Mouse (Mus musculus): ENCODE measurements around the gene Kif6.

Gene Kif6

DNA sequence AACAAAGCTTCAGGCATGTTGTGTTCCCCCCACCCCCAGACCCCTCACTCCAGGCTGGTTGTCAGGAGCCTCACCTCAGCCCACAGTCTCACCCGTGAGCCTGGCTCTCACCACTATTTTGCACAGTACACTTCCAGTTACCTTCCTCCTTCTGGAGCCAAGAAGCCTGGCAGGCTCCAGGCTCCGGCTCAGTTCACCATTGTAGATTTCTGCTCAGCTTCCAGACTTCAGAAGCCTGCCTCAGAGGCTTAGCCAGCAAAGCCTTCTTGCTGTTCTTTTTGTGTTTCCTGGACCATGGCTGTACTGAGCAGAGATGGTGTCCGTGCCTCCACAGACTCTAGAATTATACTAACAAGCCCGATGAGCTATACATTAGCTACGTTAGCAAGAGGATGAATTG lies 248.7 kb downstream of the Kif6 start:
- no peak for DNase-seq

DNA sequence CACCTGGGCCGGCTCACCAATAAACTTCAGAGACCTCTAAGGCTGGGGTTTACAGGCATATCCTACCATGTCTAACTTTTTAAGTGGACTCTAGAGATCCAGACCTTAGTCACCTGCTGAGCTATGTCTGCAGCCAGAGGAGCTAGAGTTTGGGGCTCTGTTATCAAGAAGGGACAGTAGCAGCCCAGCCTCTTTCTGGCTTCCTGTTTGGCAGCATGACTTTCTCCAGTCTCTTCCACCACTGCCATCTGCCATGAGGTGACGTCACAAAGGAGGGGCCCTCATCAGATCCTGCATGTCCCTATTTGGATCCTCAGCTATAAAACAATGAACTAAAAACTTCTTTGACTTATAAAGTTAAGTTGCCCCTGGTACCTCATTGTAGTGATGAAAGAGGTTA lies 250.7 kb downstream of the Kif6 start:
- DNase-seq: no peak

DNA sequence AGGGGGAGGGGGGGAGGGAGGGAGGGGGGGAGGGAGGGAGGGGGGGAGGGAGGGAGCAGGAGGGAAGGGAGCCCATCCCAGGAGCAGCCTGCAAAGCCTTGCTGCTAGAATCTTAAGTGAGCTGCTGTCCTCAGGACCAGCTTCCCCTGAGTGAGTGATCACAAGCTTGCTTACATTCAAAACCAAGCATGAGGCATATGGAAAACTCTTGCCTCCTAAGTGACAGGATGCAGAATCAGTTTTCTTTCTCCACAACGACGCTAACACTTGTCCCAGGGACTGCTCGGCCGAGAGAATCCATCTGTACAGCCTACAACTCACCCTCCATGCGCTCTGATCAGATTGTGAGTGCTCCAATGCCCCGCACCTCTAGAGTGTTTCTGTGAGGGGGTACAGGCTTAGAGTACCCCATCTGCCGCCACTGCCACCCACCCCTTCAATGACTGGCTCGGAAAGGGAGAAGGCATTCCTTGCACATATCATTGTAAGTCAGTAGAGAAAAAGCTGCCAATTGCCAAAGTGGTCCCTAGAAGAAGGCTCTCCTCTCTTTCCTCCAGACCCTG lies 251.8 kb downstream of the Kif6 start:
- DNase-seq: no peak

DNA sequence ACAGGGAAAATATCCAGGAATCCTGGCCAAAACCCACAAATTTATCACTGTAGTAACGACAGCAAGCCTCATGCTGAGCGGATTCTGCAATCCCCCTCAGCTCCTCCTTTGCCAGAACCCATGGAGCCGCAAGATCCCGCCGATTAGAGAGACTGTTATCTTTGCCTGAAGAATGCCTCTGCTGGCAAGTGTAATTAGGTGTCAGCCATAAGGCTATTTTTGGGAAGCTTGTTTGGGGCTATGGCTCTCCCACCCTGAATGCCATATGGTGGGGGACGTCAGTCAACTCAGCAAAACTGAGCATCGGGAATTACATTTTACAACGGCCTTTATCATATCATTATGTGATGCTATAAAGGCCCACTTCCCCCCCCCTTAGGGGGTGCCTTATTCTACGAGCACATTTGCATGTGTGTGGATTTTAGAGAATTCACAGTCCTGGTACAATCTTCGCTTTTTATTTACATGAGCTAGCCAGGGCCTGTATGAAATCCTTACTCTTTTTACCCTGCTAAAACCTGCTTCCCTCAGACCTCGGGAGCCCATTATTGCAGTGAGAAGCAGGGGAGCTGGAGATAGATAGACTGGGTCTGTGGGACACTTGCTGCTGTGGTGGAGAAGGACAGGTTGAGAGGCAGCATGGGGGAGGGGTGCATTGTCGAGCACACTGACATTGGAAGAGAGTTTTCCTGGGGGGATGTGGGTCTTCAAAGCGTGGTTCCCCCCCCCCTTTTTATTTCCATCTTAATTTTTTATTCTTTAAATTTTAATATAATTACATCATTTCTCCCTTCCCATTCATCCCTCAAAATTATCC lies 252.6 kb downstream of the Kif6 start:
- no peak for DNase-seq

DNA sequence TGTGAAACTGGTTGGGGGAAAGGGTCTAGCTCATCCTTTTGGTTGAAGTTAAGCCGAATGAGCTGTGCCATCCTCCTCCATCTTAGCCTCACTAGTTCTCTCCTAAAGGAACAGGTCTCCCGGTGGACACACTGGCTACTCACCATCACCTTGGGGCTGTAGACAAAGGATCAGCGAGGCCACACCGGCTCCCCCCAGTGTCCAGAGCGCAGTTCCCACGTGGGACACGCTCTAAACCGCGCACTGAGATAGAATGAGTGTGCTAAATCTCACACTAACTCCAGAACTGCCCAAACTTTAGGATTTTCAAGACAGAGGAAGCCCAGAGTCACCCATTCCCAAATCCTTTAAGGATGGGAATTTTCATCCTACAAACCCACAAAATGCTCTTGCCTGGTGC lies 254.3 kb downstream of the Kif6 start:
- no peak for DNase-seq

DNA sequence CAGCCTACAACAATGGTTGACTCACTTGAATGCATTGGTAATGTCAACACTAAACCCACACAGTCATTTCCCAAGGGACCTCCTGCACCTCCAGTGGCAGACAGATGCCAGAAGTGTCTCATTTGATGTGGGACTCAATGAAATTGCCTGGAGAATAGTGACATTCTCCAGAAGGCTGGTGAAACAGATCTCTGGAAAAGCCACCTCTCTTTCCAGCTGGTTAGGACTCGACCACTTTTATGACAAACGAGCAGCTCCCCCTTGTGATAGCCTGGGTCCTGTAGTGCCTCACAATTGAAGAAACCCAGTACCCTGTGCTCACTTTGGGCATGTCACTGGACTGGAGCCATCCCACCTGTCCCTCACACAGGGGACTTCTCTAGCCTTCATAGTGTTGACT lies 257.4 kb downstream of the Kif6 start:
- DNase-seq: no peak

DNA sequence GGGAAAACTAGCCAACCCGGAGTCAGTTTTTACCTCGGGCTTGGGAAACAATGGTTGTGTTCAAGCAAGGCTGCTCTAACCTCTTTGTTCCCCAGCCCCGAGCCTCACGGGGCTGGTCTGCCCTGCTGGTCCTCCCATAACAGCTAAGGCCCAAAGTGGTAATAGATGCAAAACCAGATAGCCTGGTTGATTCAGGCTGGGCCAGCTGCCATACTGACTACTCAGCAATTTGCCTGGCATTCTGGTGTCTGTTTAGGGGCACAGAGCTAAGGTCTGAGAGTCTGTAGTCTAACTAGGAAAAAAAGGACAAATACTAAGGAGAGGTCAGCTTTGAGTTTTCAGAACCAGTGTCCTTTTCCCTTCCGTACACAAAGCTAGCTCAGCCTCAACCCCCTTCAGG lies 259.8 kb downstream of the Kif6 start:
- no peak for DNase-seq

DNA sequence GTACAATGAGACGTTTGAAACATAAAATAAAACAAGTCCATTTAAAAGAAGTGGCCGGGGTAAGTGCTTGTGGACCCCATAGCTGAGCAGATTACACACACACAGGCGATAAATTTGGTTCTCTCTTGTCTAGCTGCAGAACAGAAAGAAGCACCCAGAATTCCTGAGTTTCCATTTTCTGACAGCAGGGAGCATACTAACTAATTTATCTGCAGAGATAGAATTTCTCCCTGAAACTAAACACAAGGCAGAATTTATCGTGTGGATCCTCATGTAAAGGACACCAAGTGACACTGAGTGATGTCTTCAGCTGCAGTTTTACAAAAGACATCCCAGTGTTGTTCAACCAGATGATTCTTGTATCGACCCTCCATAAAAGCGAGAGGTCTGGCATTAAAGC lies 260.5 kb downstream of the Kif6 start:
- no peak for DNase-seq

DNA sequence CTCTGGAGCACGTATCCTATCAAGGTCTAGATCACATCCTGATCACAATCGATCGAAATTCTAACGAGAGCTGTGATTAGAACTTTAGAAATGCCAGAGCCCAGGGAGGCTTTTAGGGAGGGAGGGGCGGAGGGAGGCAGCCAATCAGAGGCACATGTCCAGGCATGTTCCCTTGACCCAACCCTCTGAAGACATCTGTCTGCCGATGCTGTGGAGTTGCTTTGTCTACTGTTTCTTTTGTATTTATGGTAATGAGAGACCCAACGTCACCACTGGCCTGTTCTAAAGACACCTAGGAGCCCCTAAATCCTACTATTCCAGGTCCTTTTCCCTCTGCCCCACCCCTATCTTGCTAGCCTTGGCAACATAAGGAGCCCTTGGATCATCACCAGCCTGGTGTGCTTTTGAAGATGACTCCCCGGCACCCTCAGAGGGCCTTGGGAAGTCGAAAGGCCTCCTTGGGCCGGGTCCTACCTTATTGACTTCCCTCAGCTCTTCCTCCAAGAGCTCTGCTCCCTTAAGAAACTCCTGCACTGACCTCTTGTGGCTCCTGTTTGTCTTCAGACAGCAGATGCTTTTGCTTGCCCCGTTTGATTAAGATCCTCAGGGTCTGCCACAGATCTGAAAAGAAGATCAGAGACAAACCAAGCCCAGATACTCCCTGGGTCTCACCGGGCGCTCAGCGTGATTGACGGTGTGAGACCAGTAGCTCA lies 261.2 kb downstream of the Kif6 start:
- DNase-seq: no peak

DNA sequence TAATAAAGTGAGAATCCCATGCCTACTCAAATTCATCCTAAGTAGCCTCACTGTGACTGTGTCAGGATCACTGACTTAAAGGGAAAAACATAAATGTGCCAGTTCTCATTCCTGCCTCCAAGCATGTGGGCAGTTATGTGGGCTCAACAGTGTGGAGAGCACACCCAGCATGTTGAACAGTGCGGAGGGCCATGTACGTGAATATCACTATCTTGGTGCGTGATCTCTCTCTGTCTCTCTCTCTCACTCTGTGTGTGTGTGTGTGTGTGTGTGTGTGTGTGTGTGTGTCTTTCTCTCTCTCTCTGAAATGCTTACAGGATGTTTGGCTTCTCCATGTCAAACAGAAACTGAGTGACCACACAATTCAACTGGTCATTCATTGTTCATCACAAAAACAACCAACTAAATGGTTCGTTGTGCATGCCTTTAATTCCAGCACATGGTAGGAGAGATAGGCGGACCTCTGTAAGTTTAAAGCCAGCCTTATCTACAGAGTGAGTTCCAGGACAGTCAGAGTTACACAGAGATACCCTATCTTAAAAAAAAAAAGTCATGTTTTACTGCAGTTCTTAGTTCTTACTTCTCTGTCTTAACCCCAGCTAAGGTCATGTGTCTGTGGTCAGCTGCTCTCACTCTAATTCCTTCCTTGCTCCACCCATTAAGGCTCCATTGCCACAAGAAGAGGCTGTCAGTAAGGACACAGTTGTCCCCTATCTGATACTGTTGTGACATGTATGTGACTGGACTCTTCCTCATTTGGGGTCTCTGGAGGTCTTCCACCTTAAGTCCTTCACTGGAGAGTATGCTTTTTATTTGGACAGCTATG lies 266.2 kb downstream of the Kif6 start:
- no peak for DNase-seq

DNA sequence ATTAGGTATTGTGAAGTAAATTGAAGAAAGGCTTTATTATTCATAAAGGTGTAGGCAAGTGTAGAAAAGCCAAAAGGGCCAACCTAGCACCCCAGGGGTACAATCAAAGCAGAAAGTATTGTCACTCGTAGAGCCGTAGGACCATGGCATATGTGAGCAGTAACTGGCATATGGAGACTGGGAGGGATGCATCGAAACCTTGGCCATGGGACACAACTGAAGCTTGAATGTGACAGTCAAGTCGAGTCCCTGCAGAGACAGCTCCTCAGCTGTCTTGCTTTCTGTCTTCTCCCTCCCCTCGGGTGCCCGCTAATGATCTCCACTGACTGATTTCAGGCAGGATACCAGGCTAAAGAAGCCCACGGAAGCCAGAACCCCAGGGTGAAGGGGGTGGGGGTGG lies 266.9 kb downstream of the Kif6 start:
- no peak for DNase-seq

DNA sequence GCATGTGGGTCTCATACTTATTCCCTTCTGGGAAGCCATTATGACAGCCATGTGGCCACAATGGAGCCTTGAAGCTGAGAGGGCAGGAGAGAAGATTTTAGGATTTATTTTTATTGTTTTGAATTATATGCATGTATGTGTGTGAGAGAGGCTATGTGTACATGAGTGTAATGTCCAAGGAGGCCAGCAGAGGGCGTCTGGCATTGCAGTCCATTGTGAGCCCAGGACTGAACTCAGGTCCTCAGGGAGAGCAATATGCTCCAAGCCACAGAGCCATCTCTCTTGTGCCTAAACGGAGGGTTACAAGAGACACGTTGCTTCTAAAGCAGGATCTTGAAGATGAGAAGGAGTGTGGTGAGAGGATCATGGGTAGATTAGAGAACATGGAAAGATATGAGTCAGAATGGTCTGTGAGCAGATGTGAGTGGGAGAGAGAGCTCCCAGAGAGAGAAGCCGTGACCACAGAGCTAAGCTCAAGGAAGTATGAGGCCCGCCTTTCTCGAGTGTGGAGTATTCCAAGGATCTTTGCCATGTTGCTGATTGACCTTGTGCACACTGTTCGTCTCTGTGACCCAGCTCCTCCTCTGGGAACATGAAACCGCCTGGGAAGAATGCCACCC lies 268.3 kb downstream of the Kif6 start:
- DNase-seq: peak; percentile 40

DNA sequence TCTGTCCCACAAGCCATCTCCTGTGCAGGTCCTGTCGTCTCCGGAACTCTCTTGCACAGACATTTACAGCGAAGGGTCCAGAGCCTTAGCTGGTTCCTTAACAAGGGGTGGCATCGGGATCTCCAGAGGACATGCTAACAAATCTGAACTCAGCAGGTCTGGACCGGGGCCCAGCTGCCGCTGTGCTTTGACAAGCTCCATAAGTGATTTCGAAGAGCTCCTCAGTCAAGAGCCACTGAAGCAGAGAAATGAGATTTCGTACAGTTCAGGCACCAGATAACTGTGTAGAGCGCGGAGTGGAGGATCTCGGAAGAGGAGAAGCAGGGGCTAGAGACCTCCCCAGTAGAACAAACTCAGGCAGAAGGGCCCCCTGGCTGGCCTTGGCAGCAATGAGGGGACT lies 270.1 kb downstream of the Kif6 start:
- no peak for DNase-seq

DNA sequence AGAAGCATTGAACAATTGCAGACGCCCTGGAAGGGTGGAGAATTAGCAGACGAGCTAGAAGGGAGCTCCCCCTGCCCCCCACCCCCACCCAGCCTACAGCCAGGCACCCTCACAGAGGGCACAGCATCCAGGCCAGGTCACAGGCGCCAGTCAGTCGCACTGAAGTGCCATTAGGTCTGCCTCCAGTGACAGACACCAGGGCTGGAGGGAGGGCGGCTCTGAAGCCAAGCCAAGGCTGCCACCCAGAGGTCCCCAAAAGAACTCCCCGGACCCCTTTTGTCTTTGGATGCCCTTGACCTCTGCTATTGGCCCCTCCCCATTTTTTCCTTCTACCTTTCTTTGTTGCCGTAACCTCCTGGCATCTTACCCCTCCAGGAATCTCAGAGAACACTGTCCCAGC lies 274.7 kb downstream of the Kif6 start:
- no peak for DNase-seq

DNA sequence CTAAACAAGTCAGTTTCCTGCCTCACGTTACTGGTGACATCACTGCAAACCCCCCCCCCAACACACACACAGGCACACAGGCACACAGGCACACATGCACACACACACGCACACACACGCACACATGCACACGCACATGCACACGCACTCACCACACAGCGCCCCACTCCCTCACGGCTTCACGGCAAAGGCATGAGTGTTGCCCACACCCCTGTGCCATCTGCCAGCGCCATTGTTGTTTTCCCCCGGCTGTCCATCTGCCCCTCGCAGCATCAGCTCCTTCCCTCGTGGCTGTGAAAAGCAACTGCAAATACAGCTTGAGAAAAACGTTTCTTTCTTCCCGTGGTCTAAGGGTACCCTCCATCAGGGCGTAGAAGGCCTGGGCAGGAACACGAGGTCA lies 275.9 kb downstream of the Kif6 start:
- DNase-seq: no peak

DNA sequence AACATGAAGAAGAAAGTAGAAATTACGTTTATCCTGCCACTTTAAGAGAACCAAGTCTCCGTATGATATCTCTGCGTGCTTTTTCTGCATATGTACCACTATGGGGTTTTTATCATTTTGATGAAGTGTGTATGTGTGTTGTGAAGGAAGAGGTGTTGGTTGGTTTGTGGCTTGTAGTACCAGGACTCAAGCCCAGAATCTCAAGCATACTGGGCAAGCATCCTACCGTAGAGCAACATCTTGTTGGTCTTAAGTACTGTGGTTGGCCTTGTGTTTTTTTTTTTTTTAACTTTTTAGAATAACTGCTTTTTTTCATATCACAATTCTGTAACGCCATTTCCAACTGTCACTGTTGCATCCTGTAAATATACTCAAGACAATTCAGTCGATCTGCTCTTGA lies 277.5 kb downstream of the Kif6 start:
- no peak for DNase-seq

DNA sequence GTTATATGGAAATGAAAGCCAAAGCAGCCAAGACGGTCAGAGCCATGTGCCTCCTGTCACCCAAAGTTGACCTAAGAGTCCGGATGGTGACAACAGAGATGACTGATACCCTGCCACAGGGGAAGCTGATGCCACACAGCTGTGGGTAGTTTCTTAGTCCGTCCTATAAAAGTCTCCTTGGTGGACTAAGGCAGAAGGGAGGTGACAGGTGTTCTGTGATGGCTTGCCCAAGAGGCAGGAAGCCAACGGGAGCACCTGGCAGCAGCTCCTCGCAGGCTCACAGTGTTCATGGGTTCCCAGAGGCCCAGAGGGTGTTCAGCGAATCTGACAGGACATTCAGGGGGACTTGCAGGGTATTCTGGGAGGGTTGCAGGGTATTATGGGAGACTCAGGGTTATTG lies 279.5 kb downstream of the Kif6 start:
- DNase-seq: no peak

DNA sequence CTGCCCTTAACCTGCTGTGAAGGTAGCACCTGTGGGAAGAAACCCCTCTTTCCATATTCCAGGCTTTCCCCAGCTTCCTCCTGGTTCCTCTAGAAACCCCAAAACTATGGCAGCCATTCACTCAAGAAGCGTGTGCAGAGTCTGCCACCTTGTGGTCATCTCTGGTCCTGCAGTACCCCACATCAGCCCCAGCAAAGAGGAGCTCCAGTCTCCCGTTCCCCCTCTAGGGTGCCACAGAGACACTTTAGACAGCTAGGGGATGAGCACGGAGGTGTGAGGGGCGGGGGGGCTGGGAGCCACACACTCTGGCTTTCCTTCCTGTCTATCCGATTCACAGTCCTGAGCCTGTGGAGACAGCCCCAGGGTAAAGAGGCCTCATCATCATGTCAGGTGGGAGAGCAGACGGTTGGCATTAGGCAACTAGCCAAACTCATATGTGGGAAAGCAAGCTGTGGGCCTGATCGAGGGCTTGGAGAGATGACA lies 284.0 kb downstream of the Kif6 start:
- peak; percentile 82 for DNase-seq

DNA sequence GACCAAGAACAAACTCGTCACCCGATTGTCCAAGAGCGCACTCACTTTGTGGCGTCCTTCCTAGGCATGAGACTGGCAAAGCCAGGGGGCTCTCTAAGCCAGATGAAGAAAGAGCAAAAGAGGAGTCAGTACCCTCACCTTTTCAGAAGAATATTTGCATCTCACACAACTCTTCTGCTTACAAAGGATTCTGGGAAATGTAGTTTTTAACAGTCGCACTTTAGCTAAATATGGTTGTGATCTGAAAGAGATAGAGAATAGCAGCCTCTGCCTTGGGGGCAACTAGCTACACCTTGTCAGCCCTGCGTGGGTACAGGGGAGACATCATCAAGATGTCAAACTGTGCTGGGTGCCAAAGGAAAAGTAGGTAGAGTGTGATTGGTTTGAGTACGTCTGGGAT lies 287.7 kb downstream of the Kif6 start:
- DNase-seq: no peak

DNA sequence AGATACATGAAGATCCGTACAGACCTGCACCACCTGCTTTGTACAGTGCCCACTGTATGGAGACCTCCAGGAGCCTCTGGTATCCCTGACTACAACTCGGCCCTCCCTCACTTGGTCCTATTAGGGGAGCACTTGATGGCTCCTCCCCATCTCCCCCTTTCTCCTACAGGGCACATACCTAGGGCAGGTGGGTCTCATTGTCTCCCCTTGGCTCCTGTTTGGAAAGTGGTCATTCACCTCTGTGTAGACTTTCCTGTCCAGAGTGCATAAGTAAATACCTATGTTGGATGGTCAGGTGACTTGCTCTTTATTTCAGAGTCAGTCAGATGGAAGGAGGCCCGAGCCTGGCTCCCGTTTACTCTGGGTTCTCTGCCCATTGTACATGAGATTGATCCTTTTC lies 308.5 kb downstream of the Kif6 start:
- DNase-seq: no peak

DNA sequence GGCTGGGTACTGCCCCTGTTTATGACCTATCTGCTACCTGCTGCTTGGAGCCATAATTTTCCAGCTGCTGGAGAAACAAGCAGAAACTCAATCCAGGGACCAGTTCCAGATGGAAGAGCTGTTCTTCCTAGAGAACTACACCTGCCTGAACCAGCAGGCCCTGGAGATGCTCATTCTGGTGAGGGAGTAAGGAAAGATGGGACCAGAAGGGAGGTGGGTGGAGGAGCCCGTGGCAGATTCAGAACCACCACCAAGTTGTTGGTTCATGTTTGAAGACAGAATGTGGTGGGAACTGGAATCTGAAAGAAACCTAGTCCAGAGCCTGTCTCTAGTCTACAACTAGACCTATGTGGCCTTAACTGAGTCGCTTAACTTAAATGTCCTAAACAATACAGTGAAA lies 312.7 kb downstream of the Kif6 start:
- DNase-seq: peak; percentile 16

DNA sequence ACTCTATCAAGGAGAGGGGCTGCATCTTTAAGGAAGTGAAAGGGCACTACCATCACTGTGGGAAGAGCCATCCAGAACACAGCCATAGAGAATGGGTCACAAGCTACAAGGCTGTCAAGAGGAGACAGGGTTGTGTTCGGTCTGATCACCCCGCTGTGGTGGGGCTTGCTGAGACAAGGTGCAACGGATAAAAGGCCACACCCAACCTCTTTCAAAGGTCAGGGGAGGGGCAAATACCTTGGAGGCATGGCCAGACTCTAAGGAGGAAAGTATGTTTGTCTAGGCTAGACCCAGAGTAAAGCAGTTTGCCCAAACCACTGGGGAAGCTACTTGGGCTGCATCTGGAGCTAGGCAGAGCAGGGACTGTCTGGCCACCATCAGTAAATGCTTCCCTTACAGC lies 318.9 kb downstream of the Kif6 start:
- DNase-seq: no peak

DNA sequence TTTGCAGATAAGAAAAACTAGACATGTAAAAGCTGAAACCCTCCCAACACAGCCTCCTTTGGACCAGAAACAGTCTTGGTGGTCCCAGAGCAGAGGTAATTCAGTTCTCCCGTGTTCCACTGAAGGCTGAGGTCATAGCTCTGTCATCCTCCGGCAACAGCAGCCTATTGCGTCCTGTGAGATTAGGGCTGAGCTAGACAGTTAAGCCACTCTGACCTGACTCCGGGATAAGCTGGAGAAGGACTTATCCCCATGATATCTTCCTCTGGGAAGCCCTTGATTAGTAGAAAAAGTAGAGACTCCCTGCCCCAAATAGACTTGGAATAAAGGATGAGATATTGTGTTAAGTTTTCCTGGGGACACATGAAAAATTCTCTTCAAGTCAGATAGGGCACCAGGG lies 319.6 kb downstream of the Kif6 start:
- DNase-seq: no peak
